Mouse (Mus musculus) embryonic facial prominence, embryonic 15.5 days (tissue): ENCODE results near the gene Slc35c1. TPM values are rescaled to one million over a fixed set of nuclear protein-coding genes. Genes with fewer than 3 reads are reported as not detected.
"Not testable (repeated sequence)": the region's sequence is repeated elsewhere in the genome, so short reads cannot be mapped to it uniquely, and the experiment has no call there.

Experiments
- ATAC-seq: fragments of 200-750 bp; cut with Nextera tagmentation; 2 replicates; pipeline ENCODE4 v1.8.0; 2017; ENCODE audit warnings: low read depth, moderate TSS enrichment; ENCODE audit not compliant: insufficient number of reproducible peaks, low FRiP score, low TSS enrichment
- H3K27ac ChIP-seq: fragments of 300-500 bp; sonication (generic); replicated peaks from 2 replicates; pipeline ENCODE4 v1.5.1; 2015; ENCODE audit warnings: mild to moderate bottlenecking, inconsistent platforms
- H3K27me3 ChIP-seq: fragments of 300-500 bp; sonication (generic); 2 replicates; pipeline ENCODE4 v1.6.1; 2015; ENCODE audit warnings: inconsistent platforms
- H3K36me3 ChIP-seq: fragments of 300-500 bp; sonication (generic); 2 replicates; pipeline ENCODE4 v1.6.1; 2015; ENCODE audit warnings: mild to moderate bottlenecking, inconsistent platforms
- H3K4me1 ChIP-seq: fragments of 300-500 bp; sonication (generic); 2 replicates; pipeline ENCODE4 v1.6.1; 2015; ENCODE audit warnings: inconsistent platforms
- H3K4me2 ChIP-seq: fragments of 300-500 bp; sonication (generic); replicated peaks from 2 replicates; pipeline ENCODE4 v1.6.1; 2015; ENCODE audit warnings: mild to moderate bottlenecking, inconsistent platforms
- H3K4me3 ChIP-seq: fragments of 300-500 bp; sonication (generic); replicated peaks from 2 replicates; pipeline ENCODE4 v1.5.1; 2015; ENCODE audit warnings: mild to moderate bottlenecking, inconsistent platforms
- H3K9ac ChIP-seq: fragments of 300-500 bp; sonication (generic); 2 replicates; pipeline ENCODE4 v1.6.1; 2015; ENCODE audit warnings: inconsistent platforms
- H3K9me3 ChIP-seq: fragments of 300-500 bp; sonication (generic); replicated peaks from 2 replicates; pipeline ENCODE4 v1.6.1; 2016; ENCODE audit warnings: inconsistent platforms
- WGBS: fragments of 180-500 bp; shearing (Covaris S2); methylation state at CpG from one replicate; pipeline ENCODE4 v1.1.7; 2015; 5-methylcytosine and 5-hydroxymethylcytosine counted together
- polyA plus RNA-seq: library from polyadenylated mRNA; unstranded; fragments of >200 nt; fragmentation: Nextera tagmentation; extraction: Ambion mirVana; gene quantifications from 2 replicates; pipeline ENCODE4 v1.2.1, GENCODE M21; 2015

The Slc35c1 gene
- polyA plus RNA-seq, 1 experiment from 2014 or later = 18.4 TPM

GRCm38 (mm10) chr2:92487791-92488190 is 27.5 kb upstream of the Slc35c1 start:
- WGBS = 76% methylated on average over 8 of the region's 8 CpGs
- Histone ChIP-seq H3K4me3 (no peak overlapping the region), H3K4me1 (peaks cover 18% of the 10 kb centered on the region), H3K27ac (no peak overlapping the region), H3K36me3 (no peaks in the 10 kb centered on the region), H3K9ac (no peak overlapping the region), H3K27me3 (peaks cover 37% of the 10 kb centered on the region), H3K9me3 (no peaks in the 10 kb centered on the region), H3K4me2 (no peak overlapping the region)
- ATAC-seq = no peak

GRCm38 (mm10) chr2:92486911-92487310 is 26.6 kb upstream of the Slc35c1 start:
- Histone ChIP-seq H3K27ac (no peak overlapping the region), H3K4me2 (no peak overlapping the region), H3K9ac (no peak overlapping the region), H3K4me1 (peaks cover 13% of the 10 kb centered on the region), H3K9me3 (no peaks in the 10 kb centered on the region), H3K27me3 (peaks cover 41% of the 10 kb centered on the region), H3K36me3 (no peaks in the 10 kb centered on the region), H3K4me3 (no peak overlapping the region)
- ATAC-seq = no peak
- 53% methylated on average over 2 of the region's 2 CpGs for WGBS

- no peak for ATAC-seq
- Histone ChIP-seq H3K27ac (no peak overlapping the region), H3K36me3 (no peaks in the 10 kb centered on the region), H3K4me2 (peak overlapping the region; percentile 24; the same call in 1 of the 2 replicates), H3K9me3 (no peaks in the 10 kb centered on the region), H3K27me3 (peaks cover 41% of the 10 kb centered on the region), H3K4me1 (peaks cover 10% of the 10 kb centered on the region; the same call in 1 of the 2 replicates), H3K4me3 (no peak overlapping the region; the same call in 1 of the 2 replicates), H3K9ac (no peak overlapping the region)
- WGBS = 1% methylated on average over 11 of the region's 11 CpGs
Measured at GRCm38 (mm10) chr2:92486403-92486802, 26.1 kb upstream of the Slc35c1 start.

- H3K27me3 ChIP-seq = peaks cover 41% of the 10 kb centered on the region
- WGBS = 8% methylated on average over 15 of the region's 15 CpGs
- H3K4me1 ChIP-seq = peaks cover 10% of the 10 kb centered on the region; the same call in 1 of the 2 replicates
- no peak overlapping the region for H3K4me3 ChIP-seq
- no peak for ATAC-seq
- H3K9me3 ChIP-seq = no peaks in the 10 kb centered on the region
- H3K36me3 ChIP-seq = no peaks in the 10 kb centered on the region
- no peak overlapping the region for H3K27ac ChIP-seq
- no peak overlapping the region for H3K4me2 ChIP-seq
- H3K9ac ChIP-seq = no peak overlapping the region
Measured at GRCm38 (mm10) chr2:92485640-92486295, 25.4 kb upstream of the Slc35c1 start.

GRCm38 (mm10) chr2:92484256-92485025 is 24.1 kb upstream of the Slc35c1 start:
- no peaks in the 10 kb centered on the region for H3K36me3 ChIP-seq
- peak overlapping the region; percentile 39 for H3K4me2 ChIP-seq
- peaks cover 10% of the 10 kb centered on the region; the same call in 1 of the 2 replicates for H3K4me1 ChIP-seq
- WGBS = 32% methylated on average over 23 of the region's 23 CpGs
- no peak overlapping the region for H3K9ac ChIP-seq
- peak overlapping the region; percentile 22; the same call in 1 of the 2 replicates for H3K4me3 ChIP-seq
- ATAC-seq = no peak
- peaks cover 41% of the 10 kb centered on the region for H3K27me3 ChIP-seq
- no peaks in the 10 kb centered on the region for H3K9me3 ChIP-seq
- no peak overlapping the region for H3K27ac ChIP-seq

GRCm38 (mm10) chr2:92483505-92483904 is 23.2 kb upstream of the Slc35c1 start:
- Histone ChIP-seq H3K27ac (no peak overlapping the region), H3K9ac (no peak overlapping the region), H3K36me3 (no peaks in the 10 kb centered on the region), H3K4me1 (peaks cover 10% of the 10 kb centered on the region; the same call in 1 of the 2 replicates), H3K4me2 (no peak overlapping the region), H3K4me3 (no peak overlapping the region), H3K27me3 (peaks cover 41% of the 10 kb centered on the region), H3K9me3 (no peaks in the 10 kb centered on the region)
- no peak for ATAC-seq
- 49% methylated on average over 5 of the region's 5 CpGs for WGBS

- no peak overlapping the region for H3K4me2 ChIP-seq
- H3K4me3 ChIP-seq = no peak overlapping the region
- H3K36me3 ChIP-seq = no peaks in the 10 kb centered on the region
- ATAC-seq = no peak
- H3K4me1 ChIP-seq = peaks cover 10% of the 10 kb centered on the region; the same call in 1 of the 2 replicates
- H3K9ac ChIP-seq = no peak overlapping the region
- 55% methylated on average over 1 of the region's 1 CpGs for WGBS
- H3K27me3 ChIP-seq = peaks cover 39% of the 10 kb centered on the region
- no peak overlapping the region for H3K27ac ChIP-seq
- no peaks in the 10 kb centered on the region for H3K9me3 ChIP-seq
Measured at GRCm38 (mm10) chr2:92482551-92482950, 22.2 kb upstream of the Slc35c1 start.

GRCm38 (mm10) chr2:92478313-92478688 is 18.0 kb upstream of the Slc35c1 start:
- WGBS = 84% methylated on average over 4 of the region's 4 CpGs
- H3K27ac ChIP-seq = no peak overlapping the region
- no peak for ATAC-seq

GRCm38 (mm10) chr2:92477672-92478312 is 17.5 kb upstream of the Slc35c1 start:
- Histone ChIP-seq H3K4me1 (no peaks in the 10 kb centered on the region), H3K9me3 (no peaks in the 10 kb centered on the region), H3K4me3 (no peak overlapping the region), H3K27me3 (peaks cover 4% of the 10 kb centered on the region), H3K27ac (0 out of 2 replicates have a peak overlapping the region, but pooled peaks have one; percentile 28), H3K36me3 (no peaks in the 10 kb centered on the region), H3K4me2 (no peak overlapping the region), H3K9ac (no peak overlapping the region)
- ATAC-seq = no peak
- WGBS = 65% methylated on average over 12 of the region's 12 CpGs

More at GRCm38 (mm10) chr2:92478313-92478688, 18.0 kb upstream of the Slc35c1 start:
- no peak overlapping the region for H3K9ac ChIP-seq
- no peak overlapping the region for H3K4me3 ChIP-seq
- H3K4me2 ChIP-seq = no peak overlapping the region
- no peaks in the 10 kb centered on the region for H3K36me3 ChIP-seq
- no peaks in the 10 kb centered on the region for H3K4me1 ChIP-seq
- H3K9me3 ChIP-seq = no peaks in the 10 kb centered on the region
- peaks cover 9% of the 10 kb centered on the region for H3K27me3 ChIP-seq

- H3K36me3 ChIP-seq, H3K27me3 ChIP-seq, H3K9me3 ChIP-seq, H3K4me2 ChIP-seq, H3K4me1 ChIP-seq, H3K9ac ChIP-seq, ATAC-seq, H3K4me3 ChIP-seq, H3K27ac ChIP-seq: not testable (repeated sequence)
- 73% methylated on average over 7 of the region's 7 CpGs for whole genome bisulfite sequencing
Measured at GRCm38 (mm10) chr2:92476580-92476979, 16.2 kb upstream of the Slc35c1 start.

- no peak overlapping the region for H3K4me2 ChIP-seq
- H3K9me3 ChIP-seq = no peaks in the 10 kb centered on the region
- ATAC-seq = no peak
- no peaks in the 10 kb centered on the region for H3K4me1 ChIP-seq
- H3K4me3 ChIP-seq = no peak overlapping the region
- no peaks in the 10 kb centered on the region for H3K27me3 ChIP-seq
- H3K9ac ChIP-seq = no peak overlapping the region
- 51% methylated on average over 2 of the region's 2 CpGs for WGBS
- H3K36me3 ChIP-seq = no peaks in the 10 kb centered on the region
- H3K27ac ChIP-seq = no peak overlapping the region
Measured at GRCm38 (mm10) chr2:92475711-92476110, 15.4 kb upstream of the Slc35c1 start.
